Mouse (Mus musculus): ENCODE results near the gene Pld5. TPM values are rescaled to one million over a fixed set of nuclear protein-coding genes. Genes with fewer than 3 reads are reported as not detected.

The Pld5 gene
- polyA plus RNA-seq, 1 experiment from 2014 or later, result 0.58 TPM

DNA sequence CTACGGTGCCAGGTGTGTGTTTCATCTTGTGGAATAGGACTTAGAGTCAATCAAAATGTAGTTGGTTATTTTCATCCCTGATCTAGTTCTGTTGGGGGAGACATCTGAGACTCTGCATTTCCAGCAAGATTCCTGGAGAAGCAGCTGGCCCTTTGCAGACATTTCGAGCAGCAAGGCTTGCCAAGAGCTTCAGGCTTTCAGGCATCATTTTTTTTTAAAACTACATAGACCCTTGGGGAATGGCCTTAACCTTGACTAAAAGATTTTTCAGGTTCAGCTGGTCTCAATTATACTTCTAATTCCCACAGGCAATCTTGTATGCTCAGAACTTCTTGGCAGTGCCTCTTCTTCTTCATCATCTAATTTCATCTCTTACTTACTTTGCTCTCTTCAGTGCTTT, 35.9 kb downstream of the Pld5 start:
- no peak for ATAC-seq (ENCODE audit: insufficient number of reproducible peaks, insufficient read depth, low FRiP score, low read depth)

DNA sequence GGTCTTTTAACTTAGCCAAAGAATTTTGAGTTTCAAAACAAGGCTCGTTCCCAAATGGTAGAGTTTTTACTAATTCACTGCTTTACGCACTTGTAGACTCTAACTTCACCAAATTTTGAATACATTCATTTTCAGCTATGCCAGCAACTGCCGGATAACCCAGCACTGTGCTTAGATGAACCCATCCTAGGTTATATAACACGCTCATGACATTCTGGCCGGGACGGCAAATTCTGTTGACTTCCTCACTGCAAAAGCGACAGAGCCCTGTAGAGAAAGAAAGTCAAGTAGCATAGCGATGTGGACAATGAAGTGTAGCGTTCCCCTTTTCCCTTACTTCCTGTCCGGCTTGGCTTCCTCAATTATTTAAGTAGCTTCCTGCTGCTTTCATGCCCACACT, 51.3 kb downstream of the Pld5 start:
- H3K4me1 ChIP-seq (ENCODE audit: control insufficient read depth in 2 of 2, insufficient read depth in 2 of 2, low read length in 2 of 2), result no peaks in the 10 kb centered on the region
- WGBS, result 76% methylated on average over 10 of the region's 10 CpGs

More for the DNA sequence above, 35.9 kb downstream of the Pld5 start:
- H3K27me3 ChIP-seq (ENCODE audit: control insufficient read depth, insufficient read depth, low read length), result no peaks in the 10 kb centered on the region
- H3K9me3 ChIP-seq (ENCODE audit: control insufficient read depth, low read length), result no peaks in the 10 kb centered on the region
- H3K36me3 ChIP-seq (ENCODE audit: control insufficient read depth, insufficient read depth, low read length), result no peaks in the 10 kb centered on the region
- no peaks in the 10 kb centered on the region for H3K4me1 ChIP-seq (ENCODE audit: control insufficient read depth in 2 of 2, insufficient read depth in 2 of 2, low read length in 2 of 2)
- 79% methylated on average over 2 of the region's 2 CpGs for WGBS
- no peak overlapping the region for H3K4me3 ChIP-seq (ENCODE audit: control insufficient read depth in 1 of 2, insufficient read depth in 1 of 2, low read depth in 1 of 2, low read length in 2 of 2)
- no peak overlapping the region for H3K4me2 ChIP-seq (ENCODE audit: low read length)
- no peak overlapping the region for H3K27ac ChIP-seq (replicated peaks in 1 of 2; ENCODE audit: control insufficient read depth in 1 of 2, insufficient read depth in 1 of 2, low read depth in 2 of 2, low read length in 2 of 2)
- H3K9ac ChIP-seq (ENCODE audit: low read length), result no peak overlapping the region

DNA sequence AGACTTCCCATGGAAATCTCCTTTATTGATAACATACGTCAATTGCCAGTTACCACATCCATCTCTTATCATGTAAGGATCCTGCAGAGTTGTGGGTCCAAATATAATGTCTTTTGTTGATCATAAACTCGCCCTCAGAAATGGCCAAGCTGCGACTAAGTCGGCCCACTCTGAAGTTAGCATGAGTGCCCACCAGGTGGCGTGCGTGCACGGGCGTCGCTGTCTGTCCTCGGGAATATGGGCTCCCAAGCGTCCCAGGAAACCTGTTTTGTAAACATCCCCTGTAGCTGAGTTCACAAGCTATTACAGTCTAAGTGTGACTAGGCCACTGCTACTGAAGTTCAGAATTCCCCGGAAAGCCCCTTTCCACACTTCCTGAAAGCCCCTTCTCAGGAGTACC, 51.9 kb downstream of the Pld5 start:
- H3K27me3 ChIP-seq (ENCODE audit: control insufficient read depth, insufficient read depth, low read length), result no peaks in the 10 kb centered on the region
- no peaks in the 10 kb centered on the region for H3K9me3 ChIP-seq (ENCODE audit: control insufficient read depth, low read length)
- H3K4me1 ChIP-seq (ENCODE audit: control insufficient read depth in 2 of 2, insufficient read depth in 2 of 2, low read length in 2 of 2), result no peaks in the 10 kb centered on the region
- no peak for ATAC-seq (ENCODE audit: insufficient number of reproducible peaks, insufficient read depth, low FRiP score, low read depth)
- H3K9ac ChIP-seq (ENCODE audit: low read length), result no peak overlapping the region
- H3K4me2 ChIP-seq (ENCODE audit: low read length), result no peak overlapping the region
- no peaks in the 10 kb centered on the region for H3K36me3 ChIP-seq (ENCODE audit: control insufficient read depth, insufficient read depth, low read length)
- no peak overlapping the region for H3K4me3 ChIP-seq (ENCODE audit: control insufficient read depth in 1 of 2, insufficient read depth in 1 of 2, low read depth in 1 of 2, low read length in 2 of 2)
- H3K27ac ChIP-seq (replicated peaks in 1 of 2; ENCODE audit: control insufficient read depth in 1 of 2, insufficient read depth in 1 of 2, low read depth in 2 of 2, low read length in 2 of 2), result no peak overlapping the region
- WGBS, result 4% methylated on average over 12 of the region's 12 CpGs

More for the DNA sequence above, 51.3 kb downstream of the Pld5 start:
- no peak overlapping the region for H3K9ac ChIP-seq (ENCODE audit: low read length)
- H3K27me3 ChIP-seq (ENCODE audit: control insufficient read depth, insufficient read depth, low read length), result no peaks in the 10 kb centered on the region
- ATAC-seq (ENCODE audit: insufficient number of reproducible peaks, insufficient read depth, low FRiP score, low read depth), result no peak
- H3K36me3 ChIP-seq (ENCODE audit: control insufficient read depth, insufficient read depth, low read length), result no peaks in the 10 kb centered on the region
- H3K27ac ChIP-seq (replicated peaks in 1 of 2; ENCODE audit: control insufficient read depth in 1 of 2, insufficient read depth in 1 of 2, low read depth in 2 of 2, low read length in 2 of 2), result no peak overlapping the region
- H3K4me3 ChIP-seq (ENCODE audit: control insufficient read depth in 1 of 2, insufficient read depth in 1 of 2, low read depth in 1 of 2, low read length in 2 of 2), result no peak overlapping the region
- no peak overlapping the region for H3K4me2 ChIP-seq (ENCODE audit: low read length)
- no peaks in the 10 kb centered on the region for H3K9me3 ChIP-seq (ENCODE audit: control insufficient read depth, low read length)

DNA sequence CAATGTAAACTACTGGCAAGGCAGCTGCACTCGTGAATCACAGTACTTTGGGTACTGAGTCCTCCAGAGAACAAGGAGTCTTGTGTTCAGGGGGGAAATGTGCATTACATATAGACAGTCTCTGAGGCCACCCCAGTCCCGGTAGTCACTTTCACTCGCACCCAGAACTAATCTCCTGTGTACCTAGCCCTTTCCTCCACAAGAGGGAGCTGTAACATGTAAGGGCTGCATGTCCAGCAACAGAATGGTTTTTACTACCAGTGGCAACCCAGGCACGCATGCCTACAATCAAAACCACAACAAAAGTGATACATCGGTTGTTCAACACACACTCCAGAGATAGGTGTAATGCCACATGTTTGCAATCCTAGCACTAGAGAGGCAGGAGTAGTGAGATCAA, 56.9 kb downstream of the Pld5 start:
- no peak for ATAC-seq (ENCODE audit: insufficient number of reproducible peaks, insufficient read depth, low FRiP score, low read depth)
- Histone ChIP-seq H3K27me3 (ENCODE audit: control insufficient read depth, insufficient read depth, low read length) (no peaks in the 10 kb centered on the region), H3K4me2 (ENCODE audit: low read length) (no peak overlapping the region), H3K27ac (replicated peaks in 1 of 2; ENCODE audit: control insufficient read depth in 1 of 2, insufficient read depth in 1 of 2, low read depth in 2 of 2, low read length in 2 of 2) (no peak overlapping the region), H3K4me3 (ENCODE audit: control insufficient read depth in 1 of 2, insufficient read depth in 1 of 2, low read depth in 1 of 2, low read length in 2 of 2) (no peak overlapping the region), H3K9me3 (ENCODE audit: control insufficient read depth, low read length) (no peaks in the 10 kb centered on the region), H3K9ac (ENCODE audit: low read length) (no peak overlapping the region), H3K4me1 (ENCODE audit: control insufficient read depth in 2 of 2, insufficient read depth in 2 of 2, low read length in 2 of 2) (peaks cover 4 to 7% of the 10 kb centered on the region in 2 experiments; a peak in 2 of 4 replicates), H3K36me3 (ENCODE audit: control insufficient read depth, insufficient read depth, low read length) (no peaks in the 10 kb centered on the region)
- 86% methylated on average over 5 of the region's 5 CpGs for WGBS

DNA sequence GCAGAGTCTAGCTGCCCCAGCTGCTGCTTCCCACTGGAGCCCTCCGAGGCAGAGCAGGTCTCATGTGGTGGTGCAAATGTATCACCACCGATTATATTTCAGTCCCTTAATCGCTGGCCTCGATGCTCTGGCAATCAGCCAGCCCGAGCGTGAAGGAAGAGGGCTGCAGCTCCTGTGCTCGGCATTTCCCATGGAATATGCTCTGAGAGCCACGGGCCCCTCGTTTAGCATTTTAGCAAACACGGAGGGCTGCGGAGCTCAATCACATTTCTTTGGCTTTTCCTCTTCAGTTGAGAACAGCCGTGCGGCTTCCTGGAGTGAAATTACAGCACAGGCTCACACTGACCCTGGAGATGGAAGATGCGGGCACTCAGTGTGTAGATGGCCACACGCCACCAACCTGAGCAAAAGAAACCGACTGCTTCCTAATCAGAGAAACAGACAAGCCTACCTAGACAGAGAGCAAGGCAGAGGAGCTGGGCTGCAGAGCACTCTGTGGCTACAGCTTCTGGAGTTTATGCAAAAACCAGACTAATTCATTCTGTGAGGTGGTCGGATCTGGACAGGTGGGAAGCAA, 61.4 kb downstream of the Pld5 start:
- peak overlapping the region; percentile 54 for H3K4me2 ChIP-seq (ENCODE audit: low read length)
- no peak for ATAC-seq (ENCODE audit: insufficient number of reproducible peaks, insufficient read depth, low FRiP score, low read depth)
- no peaks in the 10 kb centered on the region for H3K27me3 ChIP-seq (ENCODE audit: control insufficient read depth, insufficient read depth, low read length)
- no peaks in the 10 kb centered on the region for H3K9me3 ChIP-seq (ENCODE audit: control insufficient read depth, low read length)
- WGBS, result 39% methylated on average over 17 of the region's 17 CpGs
- peak overlapping the region; percentile 10 to 19 for H3K4me3 ChIP-seq (ENCODE audit: control insufficient read depth in 1 of 2, insufficient read depth in 1 of 2, low read depth in 1 of 2, low read length in 2 of 2)
- H3K36me3 ChIP-seq (ENCODE audit: control insufficient read depth, insufficient read depth, low read length), result no peaks in the 10 kb centered on the region
- H3K4me1 ChIP-seq (ENCODE audit: control insufficient read depth in 2 of 2, insufficient read depth in 2 of 2, low read length in 2 of 2), result peaks cover 4 to 7% of the 10 kb centered on the region in 2 experiments; a peak in 2 of 4 replicates
- H3K9ac ChIP-seq (ENCODE audit: low read length), result no peak overlapping the region
- no peak overlapping the region for H3K27ac ChIP-seq (replicated peaks in 1 of 2; ENCODE audit: control insufficient read depth in 1 of 2, insufficient read depth in 1 of 2, low read depth in 2 of 2, low read length in 2 of 2)

DNA sequence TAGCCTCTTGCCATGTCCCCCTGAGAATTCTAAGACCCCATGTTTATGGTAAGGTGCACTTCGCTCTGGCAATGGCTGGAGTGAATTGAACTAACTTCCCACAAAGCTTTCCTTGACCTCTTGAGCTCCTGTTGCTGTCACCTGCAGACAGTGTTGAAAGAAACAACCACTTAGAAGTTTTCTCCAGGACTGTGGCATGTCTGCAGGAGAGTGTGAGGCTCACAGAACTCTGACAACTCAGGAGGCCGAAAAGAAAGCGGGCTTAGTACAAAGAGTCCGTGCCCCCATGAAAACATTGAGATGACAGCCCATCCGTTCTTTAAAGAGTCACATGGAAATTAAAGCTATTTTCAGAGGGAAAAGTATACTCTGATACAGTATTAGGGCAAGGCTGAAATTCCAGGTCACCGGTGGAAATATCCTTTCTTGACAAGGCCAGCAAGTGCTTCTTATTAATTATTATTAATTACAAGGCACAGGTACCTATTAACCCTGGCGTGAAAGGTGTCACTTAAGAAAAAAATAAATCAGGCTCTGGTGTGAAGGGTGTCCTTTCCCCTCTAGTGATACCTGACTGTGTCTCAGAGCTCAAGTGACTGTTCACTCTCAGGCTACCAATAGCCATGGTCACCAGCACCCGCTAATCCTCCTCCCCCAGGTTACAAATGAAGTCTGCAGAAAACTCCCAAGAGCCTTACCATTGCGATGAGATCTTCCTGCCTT, 62.0 kb downstream of the Pld5 start:
- Histone ChIP-seq H3K36me3 (ENCODE audit: control insufficient read depth, insufficient read depth, low read length) (no peaks in the 10 kb centered on the region), H3K9ac (ENCODE audit: low read length) (no peak overlapping the region), H3K27me3 (ENCODE audit: control insufficient read depth, insufficient read depth, low read length) (no peaks in the 10 kb centered on the region), H3K4me2 (ENCODE audit: low read length) (peak overlapping the region; percentile 54), H3K27ac (replicated peaks in 1 of 2; ENCODE audit: control insufficient read depth in 1 of 2, insufficient read depth in 1 of 2, low read depth in 2 of 2, low read length in 2 of 2) (no peak overlapping the region), H3K4me1 (ENCODE audit: control insufficient read depth in 2 of 2, insufficient read depth in 2 of 2, low read length in 2 of 2) (peaks cover 4 to 7% of the 10 kb centered on the region in 2 experiments; a peak in 2 of 4 replicates), H3K4me3 (ENCODE audit: control insufficient read depth in 1 of 2, insufficient read depth in 1 of 2, low read depth in 1 of 2, low read length in 2 of 2) (peak overlapping the region; percentile 10 to 19; a peak in 3 of 4 replicates), H3K9me3 (ENCODE audit: control insufficient read depth, low read length) (no peaks in the 10 kb centered on the region)
- ATAC-seq (ENCODE audit: insufficient number of reproducible peaks, insufficient read depth, low FRiP score, low read depth), result no peak
- WGBS, result 57% methylated on average over 9 of the region's 9 CpGs

DNA sequence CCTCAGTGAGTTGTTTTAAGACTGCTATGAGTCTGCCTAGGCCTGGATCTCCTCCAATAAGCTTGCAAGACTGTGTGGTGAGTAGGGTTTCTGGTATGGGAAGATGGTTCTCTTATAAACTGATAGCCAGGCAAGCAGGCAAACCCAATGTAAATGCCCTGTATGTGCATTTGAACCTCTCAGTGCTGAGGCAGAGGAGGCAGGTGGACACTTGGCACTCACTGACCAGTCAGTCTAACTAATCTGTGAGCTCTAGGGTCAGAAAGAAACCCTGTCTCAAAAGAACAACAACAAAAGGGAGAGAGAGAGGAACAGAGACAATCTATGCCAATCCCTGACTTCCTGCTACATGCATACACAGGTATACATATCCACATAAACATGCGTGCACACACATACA, 64.3 kb downstream of the Pld5 start:
- H3K4me3 ChIP-seq (ENCODE audit: control insufficient read depth in 1 of 2, insufficient read depth in 1 of 2, low read depth in 1 of 2, low read length in 2 of 2), result no peak overlapping the region
- H3K36me3 ChIP-seq (ENCODE audit: control insufficient read depth, insufficient read depth, low read length), result no peaks in the 10 kb centered on the region
- H3K27me3 ChIP-seq (ENCODE audit: control insufficient read depth, insufficient read depth, low read length), result no peaks in the 10 kb centered on the region
- no peaks in the 10 kb centered on the region for H3K9me3 ChIP-seq (ENCODE audit: control insufficient read depth, low read length)
- 96% methylated on average over 1 of the region's 1 CpGs for WGBS
- no peak overlapping the region for H3K4me2 ChIP-seq (ENCODE audit: low read length)
- H3K27ac ChIP-seq (replicated peaks in 1 of 2; ENCODE audit: control insufficient read depth in 1 of 2, insufficient read depth in 1 of 2, low read depth in 2 of 2, low read length in 2 of 2), result no peak overlapping the region
- no peak overlapping the region for H3K9ac ChIP-seq (ENCODE audit: low read length)
- ATAC-seq (ENCODE audit: insufficient number of reproducible peaks, insufficient read depth, low FRiP score, low read depth), result no peak
- peaks cover 4 to 7% of the 10 kb centered on the region in 2 experiments; a peak in 2 of 4 replicates for H3K4me1 ChIP-seq (ENCODE audit: control insufficient read depth in 2 of 2, insufficient read depth in 2 of 2, low read length in 2 of 2)
